Mouse (Mus musculus) cerebellum, adult 9-11 months (tissue): Measurements from ENCODE around the gene Esp36.
"Not testable (repeated sequence)": the region's sequence is repeated elsewhere in the genome, so short reads cannot be mapped to it uniquely, and the experiment has no call there.

Source experiments
- DNase-seq: peaks from one replicate; pipeline ENCODE4 v3.0.0; 2022

Esp36 gene

GRCm38 (mm10) chr17:38420085-38420484 lies at the start of gene Esp36:
Gene Esp36, minus strand, starts transcription at chr17:38420185.
- no peak for DNase-seq

GRCm38 (mm10) chr17:38456206-38456605 lies 36.2 kb upstream of the Esp36 start:
- not testable (repeated sequence) for DNase-seq

- no peak for DNase-seq
These were observed 30.7 kb upstream of the Esp36 start for GRCm38 (mm10) chr17:38450688-38451087.

GRCm38 (mm10) chr17:38406135-38406534 lies 13.8 kb downstream of the Esp36 start:
- DNase-seq = no peak

GRCm38 (mm10) chr17:38391821-38392220 lies 28.2 kb downstream of the Esp36 start:
- no peak for DNase-seq
